Mouse (Mus musculus) CH12.LX (cell line): ENCODE data around the gene Celf5. TPM values are rescaled to one million over a fixed set of nuclear protein-coding genes. Genes with fewer than 3 reads are reported as not detected.

ENCODE experiments used
- DNase-seq: peaks from one replicate; pipeline ENCODE4 v3.0.0-alpha.2; 2013; ENCODE audit errors: extremely low read depth
- H3K27ac ChIP-seq: 2 replicates; pipeline ENCODE4 v1.5.1; 2012; ENCODE audit warnings: low read depth, mild to moderate bottlenecking, control low read depth, moderate library complexity; ENCODE audit not compliant: insufficient read depth
- H3K27me3 ChIP-seq: replicated peaks from 2 replicates; pipeline ENCODE3; 2012; ENCODE audit warnings: inconsistent platforms
- H3K36me3 ChIP-seq, 2 experiments: replicated peaks in 1 of 2; 2 replicates each; pipeline versions ENCODE3 to v1.6.1; 2012; ENCODE audit warnings: inconsistent platforms in 1 of 2, low read length in 1 of 2, mild to moderate bottlenecking in 1 of 2, mixed read lengths in 1 of 2, moderate library complexity in 1 of 2; ENCODE audit not compliant: control insufficient read depth in 1 of 2, insufficient read depth in 1 of 2
- H3K4me1 ChIP-seq, 2 experiments: 2 replicates each; pipeline ENCODE4 v1.6.1; 2012; ENCODE audit warnings: inconsistent platforms in 1 of 2, moderate library complexity in 1 of 2; ENCODE audit not compliant: insufficient read depth in 2 of 2, control insufficient read depth in 1 of 2
- H3K4me2 ChIP-seq: 2 replicates; pipeline ENCODE4 v1.6.1; 2012; ENCODE audit warnings: low read depth, mild to moderate bottlenecking, control low read depth; ENCODE audit not compliant: poor library complexity, insufficient read depth, severe bottlenecking
- H3K4me3 ChIP-seq, 3 experiments: fragments of 150-350 bp in 1 of 3; sonication (generic) in 1 of 3; replicated peaks in 1 of 3; 2 replicates each; pipeline versions ENCODE3 to v1.5.1; 2011 to 2012; ENCODE audit warnings: low read depth in 2 of 3, low read length in 2 of 3, mild to moderate bottlenecking in 2 of 3, moderate library complexity in 2 of 3, control low read depth in 1 of 3, improper control_type of control experiment in 1 of 3, inconsistent platforms in 1 of 3, mixed read lengths in 1 of 3; ENCODE audit not compliant: poor library complexity in 1 of 3
- H3K79me2 ChIP-seq: replicated peaks from 2 replicates; pipeline ENCODE4 v1.6.1; 2012; ENCODE audit warnings: mild to moderate bottlenecking, moderate library complexity; ENCODE audit not compliant: control insufficient read depth, poor library complexity, insufficient read depth, severe bottlenecking; ENCODE audit errors: extremely low read depth
- H3K9ac ChIP-seq: 2 replicates; pipeline ENCODE4 v1.6.1; 2012; ENCODE audit warnings: low read depth, mild to moderate bottlenecking, control low read depth, moderate library complexity; ENCODE audit not compliant: insufficient read depth
- H3K9me3 ChIP-seq: replicated peaks from 2 replicates; pipeline ENCODE3; 2012; ENCODE audit warnings: low read length, inconsistent platforms, mixed read lengths
- BHLHE40 ChIP-seq: IDR thresholded peaks from 2 replicates; pipeline ENCODE4 v1.6.1; 2011; ENCODE audit warnings: mild to moderate bottlenecking, low read depth, low read length, improper control_type of control experiment
- CHD1 ChIP-seq: IDR thresholded peaks from 2 replicates; pipeline ENCODE4 v1.6.1; 2012; ENCODE audit warnings: low read depth, low read length, improper control_type of control experiment, inconsistent platforms
- CHD2 ChIP-seq: IDR thresholded peaks from 2 replicates; pipeline ENCODE4 v1.6.1; 2011; ENCODE audit warnings: low read length, improper control_type of control experiment
- CTCF ChIP-seq, 2 experiments: IDR thresholded peaks in 1 of 2; conservative IDR thresholded peaks in 1 of 2; 2 replicates each; pipeline ENCODE4 v1.5.1; 2011 to 2012; ENCODE audit warnings: low read depth in 2 of 2, low read length in 2 of 2, improper control_type of control experiment in 1 of 2, inconsistent platforms in 1 of 2, mild to moderate bottlenecking in 1 of 2, moderate library complexity in 1 of 2
- E2F4 ChIP-seq: IDR thresholded peaks from 2 replicates; pipeline ENCODE4 v1.6.1; 2011; ENCODE audit warnings: low read depth, low read length, improper control_type of control experiment; ENCODE audit not compliant: insufficient replicate concordance
- ELF1 ChIP-seq: IDR thresholded peaks from 2 replicates; pipeline ENCODE4 v1.6.1; 2014; ENCODE audit warnings: low read depth, mild to moderate bottlenecking, inconsistent platforms, low read length, improper control_type of control experiment
- HCFC1 ChIP-seq: IDR thresholded peaks from 2 replicates; pipeline ENCODE4 v1.6.1; 2012; ENCODE audit warnings: low read depth, mild to moderate bottlenecking, inconsistent platforms, low read length, improper control_type of control experiment
- IRF4 ChIP-seq: IDR thresholded peaks from 2 replicates; pipeline ENCODE4 v1.6.1; 2014; ENCODE audit warnings: low read depth, mild to moderate bottlenecking, inconsistent platforms, low read length, improper control_type of control experiment
- JUN ChIP-seq: IDR thresholded peaks from 2 replicates; pipeline ENCODE4 v1.6.1; 2011; ENCODE audit warnings: low read depth, mild to moderate bottlenecking, low read length, improper control_type of control experiment, moderate library complexity; ENCODE audit not compliant: insufficient read depth
- JUND ChIP-seq: conservative IDR thresholded peaks from 2 replicates; pipeline ENCODE4 v1.6.1; 2011; ENCODE audit warnings: low read depth, low read length, improper control_type of control experiment
- MAFK ChIP-seq: IDR thresholded peaks from 2 replicates; pipeline ENCODE4 v1.6.1; 2011; ENCODE audit warnings: low read length, improper control_type of control experiment; ENCODE audit not compliant: insufficient replicate concordance
- MXI1 ChIP-seq: IDR thresholded peaks from 2 replicates; pipeline ENCODE4 v1.6.1; 2011; ENCODE audit warnings: mild to moderate bottlenecking, low read depth, low read length, improper control_type of control experiment
- NELFE ChIP-seq: IDR thresholded peaks from 2 replicates; pipeline ENCODE4 v1.6.1; 2011; ENCODE audit warnings: low read depth, low read length, improper control_type of control experiment
- NRF1 ChIP-seq: IDR thresholded peaks from 2 replicates; pipeline ENCODE4 v1.6.1; 2014; ENCODE audit warnings: low read depth, mild to moderate bottlenecking, inconsistent platforms, low read length, improper control_type of control experiment, moderate library complexity
- PAX5 ChIP-seq: IDR thresholded peaks from 2 replicates; pipeline ENCODE4 v1.6.1; 2012; ENCODE audit warnings: low read length, inconsistent platforms, mixed read lengths
- POLR2AphosphoS2 ChIP-seq: IDR thresholded peaks from 2 replicates; pipeline ENCODE4 v1.6.1; 2011; ENCODE audit warnings: low read depth, low read length, improper control_type of control experiment
- RAD21 ChIP-seq: IDR thresholded peaks from 2 replicates; pipeline ENCODE4 v1.6.1; 2011; ENCODE audit warnings: low read depth, mild to moderate bottlenecking, low read length, improper control_type of control experiment, moderate library complexity
- RCOR1 ChIP-seq: conservative IDR thresholded peaks from 2 replicates; pipeline ENCODE4 v1.6.1; 2012; ENCODE audit warnings: low read depth, mild to moderate bottlenecking, inconsistent platforms, low read length, improper control_type of control experiment
- SMC3 ChIP-seq: IDR thresholded peaks from 2 replicates; pipeline ENCODE4 v1.6.1; 2011; ENCODE audit warnings: low read depth, low read length, improper control_type of control experiment
- UBTF ChIP-seq: IDR thresholded peaks from 2 replicates; pipeline ENCODE4 v1.6.1; 2012; ENCODE audit warnings: low read depth, mild to moderate bottlenecking, inconsistent platforms, low read length, improper control_type of control experiment, moderate library complexity
- USF2 ChIP-seq: conservative IDR thresholded peaks from 2 replicates; pipeline ENCODE4 v1.6.1; 2011; ENCODE audit warnings: low read depth, low read length, improper control_type of control experiment
- ZNF384 ChIP-seq: IDR thresholded peaks from 2 replicates; pipeline ENCODE4 v1.6.1; 2012; ENCODE audit warnings: low read depth, low read length, improper control_type of control experiment, inconsistent platforms
- dilution Hi-C: fragments of 300-500 bp; cut with MboI; formaldehyde crosslinking; loops from 2 replicates; pipeline ENCODE4 v1.14.3; 2020; ENCODE audit warnings: low sequenced_read_pairs; ENCODE audit not compliant: extremely low pct_unique_long_range_greater_than_20kb, extremely low pct_ligation_motif_present
- in situ Hi-C: fragments of 300-500 bp; cut with MboI; formaldehyde crosslinking; loops from 3 replicates; pipeline ENCODE4 v1.14.3; 2019; ENCODE audit warnings: low sequenced_read_pairs, low pct_ligation_motif_present, low pct_unique_long_range_greater_than_20kb, mixed read lengths
- polyA plus RNA-seq: library from polyadenylated mRNA; unstranded; fragments of >175 nt; gene quantifications from 2 replicates; pipeline ENCODE4 v1.2.1, GENCODE M21; 2012; ENCODE audit warnings: low read depth; ENCODE audit not compliant: insufficient read length
- total RNA-seq, 2 experiments: library from RNA; depleted of rRNA; stranded (reverse); fragments of 300-350 nt in 1 of 2; fragments of >200 nt in 1 of 2; gene quantifications; 2 replicates each; pipeline ENCODE4 v1.2.3; 2012 to 2014

Gene Celf5
- total and polyA plus RNA-seq, 3 experiments, result 0.07 to 0.08 TPM; not detected in 1

GRCm38 (mm10) chr10:81428507-81428870 is 54.0 kb downstream of the Celf5 start:
- TF ChIP-seq BHLHE40 (no peak), RCOR1 (no peak), UBTF (no peak), CTCF (conservative IDR thresholded peaks at IDR 0.05 in 1 of 2, IDR thresholded peaks at IDR 0.05 in 1 of 2; ENCODE audit: low read depth in 2 of 2, low read length in 2 of 2) (no peak), PAX5 (no peak), E2F4 (no peak)
- TF ChIP-seq, all 38 proteins: peak for 0
- Histone ChIP-seq H3K27ac (no peak overlapping the region), H3K9me3 (no peaks in the 10 kb centered on the region), H3K36me3 (no peaks in the 10 kb centered on the region), H3K9ac (no peak overlapping the region), H3K4me2 (no peak overlapping the region), H3K79me2 (peaks cover 21% of the 10 kb centered on the region), H3K4me3 (no peak overlapping the region), H3K27me3 (peaks cover 36% of the 10 kb centered on the region), H3K4me1 (peaks cover 33 to 60% of the 10 kb centered on the region in 2 experiments)
- dilution Hi-C loops (no loop called here), in situ Hi-C loops (no loop called here)
- DNase-seq, result no peak

- dilution Hi-C loops, result no loop called here
- H3K4me1 ChIP-seq, result peaks cover 33 to 54% of the 10 kb centered on the region in 2 experiments
- H3K9ac ChIP-seq, result no peak overlapping the region
These were observed 54.6 kb downstream of the Celf5 start for GRCm38 (mm10) chr10:81427804-81428506.

GRCm38 (mm10) chr10:81427327-81427726 is 55.2 kb downstream of the Celf5 start:
- no peak overlapping the region for H3K27ac ChIP-seq
- peak overlapping the region; percentile 34; the same call in 1 of the 2 replicates for H3K4me2 ChIP-seq
- TF ChIP-seq PAX5 (no peak), UBTF (no peak), MAFK (no peak), MXI1 (no peak), RAD21 (no peak), JUND (no peak), ELF1 (no peak), JUN (no peak)
- in situ Hi-C loops (no loop called here), dilution Hi-C loops (no loop called here)
- no peak overlapping the region for H3K9ac ChIP-seq
- no peaks in the 10 kb centered on the region for H3K36me3 ChIP-seq
- no peaks in the 10 kb centered on the region for H3K9me3 ChIP-seq
- H3K27me3 ChIP-seq, result peaks cover 36% of the 10 kb centered on the region
- H3K4me1 ChIP-seq, result peaks cover 28 to 49% of the 10 kb centered on the region in 2 experiments
- peaks cover 21% of the 10 kb centered on the region for H3K79me2 ChIP-seq
- H3K4me3 ChIP-seq, result peak overlapping the region in 2 of 3 experiments; percentile 6 to 69
- DNase-seq, result no peak

More at GRCm38 (mm10) chr10:81427804-81428506, 54.6 kb downstream of the Celf5 start:
- Histone ChIP-seq H3K9me3 (no peaks in the 10 kb centered on the region), H3K27me3 (peaks cover 36% of the 10 kb centered on the region), H3K27ac (no peak overlapping the region), H3K36me3 (no peaks in the 10 kb centered on the region), H3K4me2 (no peak overlapping the region), H3K79me2 (peaks cover 21% of the 10 kb centered on the region), H3K4me3 (no peak overlapping the region)
- TF ChIP-seq CHD2, result no peak
- TF ChIP-seq PAX5, result no peak
- no peak for TF ChIP-seq IRF4
- TF ChIP-seq E2F4, result no peak
- TF ChIP-seq ZNF384, result no peak
- TF ChIP-seq RAD21, result no peak
- no peak for TF ChIP-seq MAFK
- TF ChIP-seq HCFC1, result no peak
- no peak for TF ChIP-seq POLR2AphosphoS2
- TF ChIP-seq USF2, result no peak
- no peak for TF ChIP-seq BHLHE40
- TF ChIP-seq SMC3, result no peak
- no peak for TF ChIP-seq CTCF (conservative IDR thresholded peaks at IDR 0.05 in 1 of 2, IDR thresholded peaks at IDR 0.05 in 1 of 2; ENCODE audit: low read depth in 2 of 2, low read length in 2 of 2)
- no peak for TF ChIP-seq CHD1
- TF ChIP-seq NELFE, result no peak
- no peak for TF ChIP-seq NRF1
- no peak for DNase-seq
- in situ Hi-C loops, result no loop called here
